Mouse (Mus musculus) heart, postnatal 14 days (tissue): ENCODE measurements around the gene Map7d1. TPM values are rescaled to one million over a fixed set of nuclear protein-coding genes. Genes with fewer than 3 reads are reported as not detected.

Source experiments
- DNase-seq, 2 experiments: peaks; one replicate each; pipeline ENCODE4 v3.0.0; 2021 to 2022
- intact Hi-C: fragments of 180-260 bp; cut with DNase I; formaldehyde crosslinking; loops from one replicate; pipeline ENCODE4 v1.15.1; 2025
- total RNA-seq, 2 experiments: library from RNA; stranded (reverse); gene quantifications; 2 replicates each; pipeline ENCODE4 v1.2.3; 2021

Gene Map7d1
- total RNA-seq, 2 experiments from 2014 or later: 242 to 246 TPM

DNA sequence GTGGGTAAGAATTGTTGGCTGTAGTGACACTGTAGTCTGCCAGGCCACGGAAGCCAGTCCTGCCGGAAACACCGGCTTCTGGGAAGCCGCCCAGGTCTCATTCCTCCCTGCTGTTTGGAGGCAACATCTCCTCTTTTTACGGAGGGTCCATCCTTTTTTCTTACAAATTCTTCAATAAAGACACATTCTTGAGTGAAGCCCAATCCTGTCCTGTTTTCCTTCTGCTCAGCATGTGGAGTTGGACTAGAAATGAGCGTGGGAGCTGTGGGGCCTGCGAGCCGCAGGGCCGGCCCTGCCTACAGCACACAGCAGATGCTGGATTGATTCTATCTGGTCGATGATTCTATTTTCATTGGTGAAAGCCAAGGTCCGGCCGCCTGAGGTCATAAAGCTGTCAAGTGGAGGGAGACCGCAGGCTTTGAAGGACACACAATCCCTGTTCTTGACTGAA is 19.6 kb upstream of the Map7d1 start:
- intact Hi-C loops: no loop called here
- DNase-seq: peak in 1 of 2 experiments; percentile 67

DNA sequence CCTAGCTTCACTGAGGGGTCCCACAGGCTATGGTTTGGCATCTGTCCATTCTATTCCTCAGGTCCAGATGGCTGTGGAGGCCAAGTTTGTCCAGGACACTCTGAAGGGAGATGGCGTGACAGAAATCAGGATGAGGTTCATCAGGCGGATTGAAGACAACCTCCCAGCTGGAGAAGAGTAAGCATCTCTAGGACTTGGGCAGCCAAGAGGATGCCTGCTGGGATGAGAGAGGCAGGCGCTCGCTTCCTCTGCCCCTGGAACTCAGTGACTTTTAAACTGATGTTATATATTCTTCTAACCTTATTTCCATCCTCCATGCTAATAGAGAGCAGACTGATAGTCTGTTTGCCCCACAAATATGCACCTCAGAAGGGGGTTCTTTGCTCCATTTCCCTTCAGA is 18.9 kb upstream of the Map7d1 start:
- DNase-seq: no peak
- intact Hi-C loops: no loop called here

DNA sequence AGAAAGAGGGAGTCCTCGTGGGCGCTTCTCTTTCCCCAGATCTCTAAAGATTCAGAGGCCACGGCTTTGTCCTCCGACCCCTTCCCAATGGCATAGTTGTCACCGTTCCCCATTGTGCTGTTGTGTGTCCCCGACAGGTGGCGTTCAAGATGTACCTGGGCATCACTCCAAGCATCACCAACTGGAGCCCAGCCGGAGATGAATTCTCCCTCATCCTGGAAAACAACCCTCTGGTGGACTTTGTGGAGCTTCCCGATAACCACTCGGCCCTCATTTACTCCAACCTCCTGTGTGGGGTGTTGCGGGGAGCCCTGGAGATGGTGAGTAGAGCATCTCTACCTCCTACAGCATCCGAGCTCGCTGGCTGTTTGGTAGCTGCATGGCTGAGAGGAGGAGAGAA is 17.6 kb upstream of the Map7d1 start:
- intact Hi-C loops: no loop called here
- no peak for DNase-seq

DNA sequence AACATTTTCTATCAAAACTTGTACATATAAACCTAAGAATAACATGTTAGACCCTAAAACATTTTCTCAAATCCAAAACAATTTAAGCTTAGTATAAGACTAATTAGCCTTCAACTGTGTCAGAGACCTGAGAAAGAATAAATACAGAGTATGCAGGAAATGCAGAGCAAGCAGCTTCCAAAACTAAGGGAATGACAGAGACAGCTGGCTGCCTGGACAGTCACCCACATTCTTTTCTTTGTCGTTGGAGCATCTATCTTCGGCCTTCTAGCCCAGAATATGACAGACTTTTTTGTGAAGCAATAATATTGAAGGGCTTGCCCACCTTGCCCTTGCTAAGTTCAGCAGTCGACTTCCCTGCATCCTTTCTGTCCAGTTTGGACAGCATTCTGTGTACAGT is 13.1 kb upstream of the Map7d1 start:
- intact Hi-C loops: loop anchor here (5.0 kb wide), 1 partner anchor 182 kb away; no protein-coding TSS in a partner anchor
- no peak for DNase-seq

DNA sequence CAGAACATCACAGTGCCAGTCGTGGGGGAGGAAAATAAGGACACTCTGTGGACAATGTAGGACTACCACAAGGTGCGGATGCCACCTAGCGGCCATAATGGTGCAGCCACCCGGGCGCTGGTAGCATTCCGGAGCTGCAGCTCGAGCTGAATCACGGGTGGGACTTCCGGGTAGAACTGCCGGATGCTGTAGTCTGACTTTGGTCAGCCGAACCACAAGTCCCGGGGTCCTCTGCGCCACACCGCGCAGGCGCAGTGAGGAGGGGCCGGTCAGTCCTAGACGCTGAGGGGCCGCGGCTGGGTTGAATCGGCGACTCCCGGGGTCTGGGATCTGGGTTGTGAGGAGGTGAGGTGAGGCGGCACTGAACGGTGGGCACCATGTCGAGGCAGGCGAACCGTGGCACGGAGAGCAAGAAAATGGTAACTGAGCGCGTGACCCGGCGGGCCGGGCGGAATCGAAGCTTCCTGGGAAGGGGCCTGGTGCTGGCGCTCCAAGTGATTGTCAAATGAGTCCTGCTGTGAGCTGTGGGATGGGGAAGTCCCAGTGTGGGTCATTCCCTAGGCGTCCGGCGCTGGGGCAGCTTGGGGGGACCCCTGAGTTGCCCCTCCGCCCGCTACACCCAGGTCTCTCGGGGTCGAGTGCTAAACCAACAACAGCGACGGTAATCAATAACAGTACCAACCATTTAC is 6.1 kb upstream of the Map7d1 start, which contains the start of gene Trappc3:
TSS of gene Trappc3 (plus strand) at position 207 of the 689 bp plus-strand sequence.
- DNase-seq: peak; percentile 99 to 100
- intact Hi-C loops: loop anchor here (2.0 kb wide), 1 partner anchor 79 kb away; no protein-coding TSS in a partner anchor

DNA sequence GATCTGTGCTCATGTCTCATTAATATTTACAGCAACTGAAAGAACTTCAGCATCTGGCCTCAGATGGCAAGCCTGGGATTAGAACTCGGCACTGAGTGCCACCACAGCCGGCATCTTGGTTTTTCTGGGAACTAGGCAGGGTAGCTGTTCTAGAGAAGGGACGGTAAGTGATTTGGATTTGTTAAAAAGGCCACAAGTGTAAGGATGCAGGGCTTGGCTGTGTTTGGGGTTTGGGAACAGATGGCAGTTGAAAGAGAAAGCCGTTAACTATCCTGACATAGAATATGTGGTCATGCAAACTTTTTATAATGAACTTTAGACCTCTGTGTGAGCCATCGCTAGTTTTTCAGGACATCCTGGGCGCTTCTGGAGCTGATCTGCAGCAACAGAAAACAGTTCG is 5.5 kb upstream of the Map7d1 start:
- intact Hi-C loops: loop anchor here (1.0 to 2.0 kb wide), 2 partner anchors 34 to 79 kb away; no protein-coding TSS in a partner anchor
- no peak for DNase-seq

DNA sequence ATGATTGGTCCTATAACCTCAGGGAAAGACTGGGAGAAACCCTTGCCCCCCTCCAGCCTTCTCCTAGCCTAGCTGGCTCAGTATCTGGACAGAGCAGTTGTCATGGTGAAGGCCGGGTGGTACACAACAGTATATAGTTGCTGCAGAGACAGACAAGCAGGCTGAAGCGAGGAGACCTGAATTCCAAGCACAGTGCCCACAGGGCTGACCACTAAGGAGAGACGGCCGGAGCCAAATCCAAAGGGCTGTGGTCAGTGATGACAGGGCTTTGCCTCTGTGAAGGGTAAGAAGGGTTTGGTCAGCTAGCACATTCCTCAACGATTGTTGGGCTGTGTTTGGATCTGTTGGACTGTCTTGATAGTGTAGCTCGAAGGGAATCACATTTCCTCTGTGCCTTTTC is 5.1 kb upstream of the Map7d1 start:
- peak in 1 of 2 experiments; percentile 32 for DNase-seq
- intact Hi-C loops: loop anchor here (1.0 kb wide), 1 partner anchor 34 kb away; no protein-coding TSS in a partner anchor

DNA sequence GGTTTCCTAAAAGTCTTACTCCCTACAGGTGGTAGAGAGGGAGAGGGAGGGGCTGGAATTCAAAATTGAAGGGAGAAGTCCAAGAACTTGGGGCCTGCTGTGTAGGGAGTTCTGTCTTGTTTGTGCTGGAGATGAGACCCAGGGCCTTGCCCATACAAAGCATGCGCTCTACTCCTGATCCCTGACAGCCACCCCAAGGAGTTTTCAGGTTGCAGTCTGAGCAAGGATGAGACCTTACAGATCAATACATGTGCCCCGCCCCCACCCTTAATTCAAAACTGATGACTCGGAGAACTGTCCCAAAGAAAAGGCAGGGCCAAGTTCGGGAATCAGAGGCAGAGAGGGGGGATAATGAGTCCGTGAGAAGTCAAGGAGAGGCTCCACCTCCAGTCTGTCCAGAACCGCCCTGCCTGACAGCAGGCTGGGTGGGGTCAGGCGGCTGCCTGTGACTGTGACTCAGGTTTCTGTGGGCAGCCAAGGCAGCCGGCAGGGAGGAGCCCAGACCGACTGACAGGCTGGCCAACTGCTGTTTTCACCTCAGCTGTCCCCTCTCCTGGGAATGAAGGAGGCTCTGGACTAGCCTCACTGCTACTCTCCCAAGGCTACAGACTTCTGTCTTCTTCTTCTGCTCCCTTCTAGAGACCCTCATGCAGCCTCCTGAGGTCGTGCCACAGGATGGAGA is 4.5 kb upstream of the Map7d1 start:
- intact Hi-C loops: loop anchor here (1.0 kb wide), 1 partner anchor 33 kb away; no protein-coding TSS in a partner anchor
- DNase-seq: peak; percentile 86

DNA sequence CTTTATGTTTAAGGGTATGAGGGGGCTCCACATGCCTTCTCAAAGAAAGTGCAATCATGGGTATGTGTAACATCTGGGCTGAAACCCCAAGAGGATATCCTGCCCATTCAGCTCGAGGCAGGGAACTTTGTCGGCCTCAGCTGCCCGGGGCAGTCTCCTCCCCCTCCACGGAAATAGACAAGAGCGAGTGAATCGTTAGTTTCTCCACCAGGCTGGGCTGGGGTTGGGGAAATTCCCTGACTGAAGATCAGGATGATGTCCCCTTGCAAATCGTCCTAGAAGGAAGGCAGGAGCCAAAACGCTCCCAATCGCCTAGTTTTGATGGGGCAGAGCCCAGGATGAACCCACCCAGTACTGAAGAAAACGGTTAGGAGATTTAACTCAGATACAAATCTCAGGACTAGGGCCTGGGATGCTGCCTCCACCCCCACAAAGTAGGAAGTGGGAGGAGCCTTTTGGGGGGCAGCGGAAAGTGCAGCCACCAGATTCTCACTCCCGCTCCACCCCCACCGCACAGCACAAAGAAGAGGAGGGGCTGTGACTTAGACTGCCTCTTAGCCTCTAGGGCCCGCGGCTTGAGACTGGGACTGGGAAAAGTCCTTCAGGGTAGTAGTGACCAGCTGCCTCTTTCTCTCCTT is 3.5 kb upstream of the Map7d1 start:
- intact Hi-C loops: no loop called here
- DNase-seq: peak; percentile 84

DNA sequence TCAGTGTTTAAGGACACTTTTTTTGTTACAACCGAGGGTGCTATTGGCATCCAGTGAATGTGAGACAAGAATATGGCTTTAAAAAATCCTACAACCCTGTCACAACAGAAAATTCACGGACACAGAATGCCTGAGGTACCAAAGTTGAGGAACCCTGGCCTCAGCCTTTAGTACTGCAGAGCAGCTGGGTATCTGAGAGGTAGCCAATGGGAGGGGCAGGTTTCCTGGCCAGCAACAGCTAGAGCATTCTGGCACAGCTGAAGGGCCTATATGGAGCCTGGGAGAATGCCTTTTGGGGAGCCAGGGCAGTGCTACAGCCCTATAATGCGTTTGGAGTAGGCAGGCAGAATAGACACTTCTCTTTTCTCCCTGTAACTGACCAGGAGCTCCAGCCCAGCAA is 2.9 kb upstream of the Map7d1 start:
- peak; percentile 45 to 67 for DNase-seq
- intact Hi-C loops: no loop called here

DNA sequence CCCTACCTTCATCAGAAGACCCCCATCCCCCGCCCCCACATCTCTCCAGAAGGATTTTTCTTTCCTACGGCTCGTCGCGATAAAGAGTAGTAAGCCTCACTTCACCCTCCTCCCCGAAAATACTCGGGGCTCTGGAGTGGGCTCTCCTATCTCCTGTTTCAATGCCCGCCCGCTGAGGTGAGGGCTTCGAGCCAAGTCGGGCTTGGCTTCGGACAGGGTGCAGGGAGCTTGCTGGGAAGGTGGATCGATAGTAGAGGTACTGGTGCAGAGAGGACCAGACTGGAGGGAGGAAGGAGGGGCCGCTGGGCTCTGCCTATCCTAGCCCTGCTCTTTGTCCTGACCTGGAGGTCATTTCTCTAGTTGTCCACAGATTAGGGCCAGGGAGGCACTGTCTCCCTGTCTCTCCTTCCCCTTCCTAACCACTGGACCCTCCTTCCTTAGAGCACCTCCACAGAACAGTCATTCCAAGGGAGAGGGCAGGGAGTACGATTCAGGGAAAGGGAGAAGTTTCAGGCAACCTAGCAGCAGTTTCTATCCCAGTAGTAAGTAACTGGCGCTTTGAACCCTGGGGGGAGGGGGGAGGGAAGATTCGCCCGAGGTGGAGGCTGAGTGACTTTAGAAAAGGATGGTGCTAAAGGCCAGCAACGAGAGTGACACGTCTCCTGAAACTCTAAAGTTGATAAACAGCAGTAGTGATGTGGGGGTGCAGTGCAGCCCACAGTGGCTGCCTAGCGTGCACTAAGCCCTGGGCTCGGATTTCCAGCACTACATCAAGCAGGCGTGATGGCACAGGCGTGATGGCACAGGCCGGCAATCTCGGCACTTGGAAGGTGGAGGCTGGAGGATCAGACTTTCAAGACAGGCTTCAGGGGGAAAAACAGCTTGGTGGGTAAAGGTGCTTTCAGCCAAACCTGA is 1.1 kb upstream of the Map7d1 start:
- intact Hi-C loops: no loop called here
- DNase-seq: peak; percentile 67 to 72

DNA sequence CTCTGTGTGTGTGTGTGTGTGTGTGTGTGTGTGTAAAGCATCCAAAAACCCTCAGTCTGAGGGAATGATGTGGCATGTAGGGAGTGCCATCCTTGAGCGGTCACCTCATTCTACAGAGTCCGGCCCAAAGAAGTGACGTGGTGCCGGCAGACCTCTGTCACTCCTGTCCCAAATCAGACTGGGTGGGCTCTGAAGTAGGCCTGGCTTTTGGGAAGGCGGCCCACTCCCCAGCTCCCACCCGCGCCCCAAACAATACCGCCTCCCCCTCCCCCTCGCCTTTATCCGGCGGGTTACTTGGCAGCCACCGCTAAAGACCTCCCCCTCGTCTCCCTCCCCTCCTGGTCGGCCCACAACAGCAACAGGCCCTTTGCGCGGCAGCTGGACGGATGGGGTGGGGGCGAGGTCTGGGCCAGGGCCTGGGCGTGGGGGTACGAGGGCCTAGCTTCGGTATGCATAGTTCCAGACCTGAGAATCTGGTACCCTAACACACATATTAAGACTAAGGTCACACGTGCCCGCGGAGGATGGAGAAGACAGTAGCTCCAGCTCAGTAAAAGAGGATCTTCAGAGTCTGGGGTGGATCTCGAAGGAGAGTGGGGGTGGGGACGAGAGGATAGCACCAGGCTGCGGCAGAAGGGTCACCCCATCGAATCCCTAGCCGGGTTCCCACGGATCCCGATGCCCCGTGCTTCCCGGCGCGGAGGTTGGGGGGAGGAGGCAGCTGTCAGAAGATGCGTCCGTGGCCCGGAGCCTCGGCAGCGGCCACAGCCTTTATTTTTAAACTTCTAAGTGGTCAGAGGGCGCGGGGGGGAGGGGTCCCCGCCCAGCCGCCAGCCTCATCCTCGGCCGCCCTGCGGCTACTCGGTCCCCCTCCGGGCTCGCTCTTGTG is 786 bp downstream of the Map7d1 start:
- intact Hi-C loops: loop anchor here (2.0 kb wide), 1 partner anchor 19 kb away; no protein-coding TSS in a partner anchor
- DNase-seq: peak; percentile 62

DNA sequence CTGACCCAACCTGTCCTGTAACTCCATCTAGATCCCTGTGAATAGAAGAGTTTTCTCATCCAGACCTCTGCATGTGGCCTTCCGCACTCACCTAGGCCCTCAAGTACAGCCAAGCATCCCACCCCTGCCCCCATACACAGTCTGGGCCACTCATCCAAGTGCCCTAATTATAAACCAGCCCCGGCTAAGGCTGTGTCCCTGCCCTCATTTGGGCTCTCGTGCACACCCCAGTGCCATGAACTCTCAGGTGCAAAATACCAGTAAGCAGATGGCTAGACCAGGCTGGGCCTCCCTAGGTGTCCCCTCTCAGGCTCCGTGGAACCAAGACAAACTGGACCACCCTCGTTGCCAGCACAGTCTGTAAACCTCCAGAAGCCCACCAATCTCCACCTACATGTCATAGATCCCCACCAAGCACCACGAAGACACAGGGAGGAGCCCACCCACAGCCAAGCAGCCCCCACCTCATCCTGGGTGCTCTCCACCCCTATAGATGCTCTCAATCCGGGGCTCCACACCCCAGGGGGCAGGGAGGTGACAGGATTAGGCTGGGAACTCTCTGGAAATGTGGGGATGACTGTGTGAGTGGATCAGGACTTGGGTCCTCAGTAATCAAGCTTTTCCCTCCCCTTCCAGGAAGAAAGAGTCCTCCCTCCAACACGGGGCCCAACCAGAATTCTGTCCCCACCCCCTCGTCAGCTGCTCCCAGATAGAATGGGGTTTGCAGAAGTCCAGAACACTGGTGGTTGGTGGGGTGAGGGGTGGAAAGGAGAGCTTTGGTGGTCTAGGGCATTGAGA is 1.6 kb downstream of the Map7d1 start:
- peak; percentile 67 to 75 for DNase-seq
- intact Hi-C loops: loop anchor here (2.0 kb wide), 1 partner anchor 18 kb away; no protein-coding TSS in a partner anchor

DNA sequence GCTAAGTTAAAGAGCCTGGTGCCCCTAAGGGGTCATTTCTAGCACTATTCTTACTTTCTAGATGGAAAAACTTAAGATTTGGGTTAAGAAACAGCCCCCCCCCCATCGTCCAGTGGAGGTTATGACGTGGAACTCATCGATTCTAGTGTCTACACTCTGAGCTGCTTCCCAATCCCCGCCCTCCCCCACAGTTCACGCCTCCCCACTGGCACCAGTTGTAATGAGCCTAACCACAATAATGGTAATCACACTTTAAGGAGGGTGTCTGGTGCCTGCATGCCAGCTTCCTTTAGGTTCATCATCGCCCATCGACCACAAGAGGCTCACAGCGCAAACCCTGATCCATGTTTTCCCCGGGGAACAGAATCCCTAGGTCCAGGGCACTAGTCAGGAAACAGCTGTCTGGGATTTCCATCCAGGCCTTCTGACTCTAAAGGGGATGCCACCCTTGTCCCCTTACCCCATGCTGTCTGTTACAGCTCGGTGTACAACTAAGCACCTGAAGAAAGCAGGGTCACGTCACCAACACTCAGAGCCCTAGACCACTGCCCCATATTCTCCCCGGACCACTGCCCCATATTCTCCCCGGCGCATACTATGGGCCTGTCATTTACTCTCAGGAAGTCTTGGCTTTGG is 2.4 kb downstream of the Map7d1 start:
- intact Hi-C loops: loop anchor here (2.0 kb wide), 1 partner anchor 17 kb away; no protein-coding TSS in a partner anchor
- no peak for DNase-seq

DNA sequence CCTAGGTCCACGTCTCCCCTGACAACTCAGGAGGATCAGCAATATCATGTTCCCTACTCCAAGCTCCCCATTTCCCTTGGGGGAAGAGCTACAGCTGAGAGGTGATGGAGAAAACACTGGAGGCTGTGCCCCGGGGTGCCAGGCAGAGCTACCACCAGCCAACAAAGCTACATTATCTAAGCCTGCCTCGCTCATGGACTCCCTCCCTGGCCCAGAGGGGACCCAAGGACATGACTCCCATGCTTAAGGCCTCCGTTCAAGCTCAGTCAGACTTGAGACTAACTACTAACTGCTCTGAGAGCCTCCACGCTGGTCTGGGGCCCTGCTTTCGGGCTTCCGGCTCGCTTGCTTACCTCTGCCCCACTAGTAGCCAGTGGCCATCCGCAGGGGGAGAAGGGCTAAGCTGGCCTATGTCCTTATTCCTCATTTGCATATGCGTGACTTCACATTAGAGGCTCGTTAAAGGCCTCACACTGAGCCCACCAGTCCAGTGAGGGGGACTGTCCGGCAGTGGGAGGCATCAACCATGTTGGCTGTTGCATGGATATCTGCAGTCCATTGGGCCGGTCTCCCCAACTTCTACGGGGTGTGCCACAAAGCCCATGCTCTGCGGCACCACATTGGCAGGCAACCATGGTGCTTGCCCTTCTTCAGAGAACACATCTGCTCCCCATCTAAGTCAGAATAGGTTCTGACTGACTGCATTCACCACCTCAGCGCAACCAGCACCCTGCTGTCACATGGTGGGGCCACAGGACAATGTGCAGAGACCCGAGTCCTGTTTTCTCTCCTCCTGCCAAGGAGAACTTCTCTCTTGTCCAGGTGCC is 3.5 kb downstream of the Map7d1 start:
- intact Hi-C loops: no loop called here
- no peak for DNase-seq

DNA sequence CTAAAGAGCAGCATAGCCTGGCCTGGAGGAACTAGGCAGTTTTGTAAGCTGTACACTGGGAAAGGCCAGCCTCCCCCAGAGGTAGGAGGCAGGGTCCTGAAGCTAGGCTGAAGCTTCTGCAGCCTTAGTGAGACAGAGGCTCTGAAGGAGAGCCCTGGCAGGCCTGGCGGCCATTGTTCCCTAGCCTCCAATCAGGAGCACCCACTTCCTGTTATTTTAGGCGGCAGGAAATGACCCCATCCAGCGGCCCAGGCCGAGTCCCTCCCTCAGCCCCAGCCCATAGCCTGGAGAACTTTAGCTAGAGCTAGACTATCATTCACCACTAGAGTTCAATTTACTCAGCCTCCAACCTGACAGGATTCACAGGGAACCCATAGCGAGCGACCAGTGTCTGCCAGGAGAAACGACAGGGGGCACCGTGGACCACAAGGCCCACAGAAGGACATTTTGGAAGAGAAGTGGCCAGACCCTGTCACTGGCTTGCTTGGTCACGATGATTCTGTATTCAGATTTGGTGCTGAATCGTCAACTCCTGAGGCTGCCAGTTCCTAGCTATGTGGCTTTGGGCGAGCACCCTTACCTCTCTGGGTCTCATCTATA is 4.4 kb downstream of the Map7d1 start:
- DNase-seq: peak; percentile 69 to 74
- intact Hi-C loops: no loop called here
